Mouse (Mus musculus): Measurements from ENCODE around the gene Phactr2. TPM values are rescaled to one million over a fixed set of nuclear protein-coding genes. Genes with fewer than 3 reads are reported as not detected.

Gene Phactr2
- polyA plus RNA-seq, 2 experiments: 1.5 to 3.5 TPM

GRCm38 (mm10) chr10:13171461-13171860 is 302.8 kb downstream of the Phactr2 start:
- no peaks in the 10 kb centered on the region for H3K36me3 ChIP-seq (replicated peaks; ENCODE audit: control insufficient read depth, insufficient read depth, low read depth)
- ATAC-seq (ENCODE audit: insufficient read depth) (no peak), DNase-seq (ENCODE audit: low read depth in 3 of 3, low spot score in 3 of 3) (no peak)
- TF ChIP-seq CTCF (IDR thresholded peaks at IDR 0.05; ENCODE audit: low read depth) (no peak), EP300 (IDR thresholded peaks at IDR 0.05; ENCODE audit: low read depth) (no peak)
- no peak overlapping the region for H3K4me2 ChIP-seq (ENCODE audit: low read depth)
- no peak overlapping the region for H3K27ac ChIP-seq
- WGBS (ENCODE audit: insufficient replicate concordance): 30% methylated on average over 2 of the region's 2 CpGs
- no peaks in the 10 kb centered on the region for H3K9me3 ChIP-seq (ENCODE audit: control insufficient read depth, low read length)
- H3K9ac ChIP-seq (replicated peaks): no peak overlapping the region
- 0 out of 4 replicates have a peak, but pooled peaks cover 0 to 6% of the 10 kb centered on the region in 2 experiments for H3K4me1 ChIP-seq (replicated peaks; ENCODE audit: control insufficient read depth in 2 of 2, insufficient read depth in 2 of 2, low read length in 1 of 2)
- H3K4me3 ChIP-seq (ENCODE audit: insufficient read depth in 1 of 2, low read depth in 2 of 2, low read length in 2 of 2): no peak overlapping the region
- H3K27me3 ChIP-seq (ENCODE audit: control insufficient read depth, insufficient read depth, low read length): no peaks in the 10 kb centered on the region

- no peak for ATAC-seq (ENCODE audit: insufficient read depth)
- H3K27ac ChIP-seq: no peak overlapping the region
Measured at GRCm38 (mm10) chr10:13170739-13171448, 303.3 kb downstream of the Phactr2 start.

GRCm38 (mm10) chr10:13168461-13168860 is 305.8 kb downstream of the Phactr2 start:
- no peaks in the 10 kb centered on the region for H3K27me3 ChIP-seq (ENCODE audit: control insufficient read depth, insufficient read depth, low read length)
- H3K9ac ChIP-seq (replicated peaks): no peak overlapping the region
- TF ChIP-seq CTCF (IDR thresholded peaks at IDR 0.05; ENCODE audit: low read depth) (no peak), EP300 (IDR thresholded peaks at IDR 0.05; ENCODE audit: low read depth) (no peak)
- no peak overlapping the region for H3K4me3 ChIP-seq (ENCODE audit: insufficient read depth in 1 of 2, low read depth in 2 of 2, low read length in 2 of 2)
- 65% methylated on average over 5 of the region's 5 CpGs for WGBS (ENCODE audit: insufficient replicate concordance)
- H3K9me3 ChIP-seq (ENCODE audit: control insufficient read depth, low read length): no peaks in the 10 kb centered on the region
- H3K4me1 ChIP-seq (replicated peaks; ENCODE audit: control insufficient read depth in 2 of 2, insufficient read depth in 2 of 2, low read length in 1 of 2): 0 out of 4 replicates have a peak, but pooled peaks cover 0 to 6% of the 10 kb centered on the region in 2 experiments
- no peaks in the 10 kb centered on the region for H3K36me3 ChIP-seq (replicated peaks; ENCODE audit: control insufficient read depth, insufficient read depth, low read depth)
- no peak overlapping the region for H3K27ac ChIP-seq
- no peak for ATAC-seq (ENCODE audit: insufficient read depth)
- no peak overlapping the region for H3K4me2 ChIP-seq (ENCODE audit: low read depth)
- no peak for DNase-seq (ENCODE audit: low read depth in 3 of 3, low spot score in 3 of 3)

More at GRCm38 (mm10) chr10:13170739-13171448, 303.3 kb downstream of the Phactr2 start:
- no peaks in the 10 kb centered on the region for H3K27me3 ChIP-seq (ENCODE audit: control insufficient read depth, insufficient read depth, low read length)
- DNase-seq (ENCODE audit: low read depth in 3 of 3, low spot score in 3 of 3): no peak
- no peaks in the 10 kb centered on the region for H3K36me3 ChIP-seq (replicated peaks; ENCODE audit: control insufficient read depth, insufficient read depth, low read depth)
- TF ChIP-seq EP300 (IDR thresholded peaks at IDR 0.05; ENCODE audit: low read depth) (no peak), CTCF (IDR thresholded peaks at IDR 0.05; ENCODE audit: low read depth) (no peak)
- H3K9me3 ChIP-seq (ENCODE audit: control insufficient read depth, low read length): no peaks in the 10 kb centered on the region
- no peak overlapping the region for H3K4me2 ChIP-seq (ENCODE audit: low read depth)
- no peak overlapping the region for H3K4me3 ChIP-seq (ENCODE audit: insufficient read depth in 1 of 2, low read depth in 2 of 2, low read length in 2 of 2)
- H3K4me1 ChIP-seq (replicated peaks; ENCODE audit: control insufficient read depth in 2 of 2, insufficient read depth in 2 of 2, low read length in 1 of 2): 0 out of 4 replicates have a peak, but pooled peaks cover 0 to 6% of the 10 kb centered on the region in 2 experiments
- WGBS (ENCODE audit: insufficient replicate concordance): 37% methylated on average over 12 of the region's 12 CpGs
- no peak overlapping the region for H3K9ac ChIP-seq (replicated peaks)

- no peak overlapping the region for H3K4me2 ChIP-seq (ENCODE audit: low read depth)
- H3K9me3 ChIP-seq (ENCODE audit: control insufficient read depth, low read length): no peaks in the 10 kb centered on the region
- H3K36me3 ChIP-seq (replicated peaks; ENCODE audit: control insufficient read depth, insufficient read depth, low read depth): no peaks in the 10 kb centered on the region
- no peak overlapping the region for H3K27ac ChIP-seq
- DNase-seq (ENCODE audit: low read depth in 3 of 3, low spot score in 3 of 3) (no peak), ATAC-seq (ENCODE audit: insufficient read depth) (no peak)
- H3K4me1 ChIP-seq (replicated peaks; ENCODE audit: control insufficient read depth in 2 of 2, insufficient read depth in 2 of 2, low read length in 1 of 2): no peaks in the 10 kb centered on the region
- H3K9ac ChIP-seq (replicated peaks): no peak overlapping the region
- WGBS (ENCODE audit: insufficient replicate concordance): 30% methylated on average over 4 of the region's 4 CpGs
- TF ChIP-seq EP300 (IDR thresholded peaks at IDR 0.05; ENCODE audit: low read depth): peak; percentile 39; the same call in 1 of the 2 replicates
- no peak for TF ChIP-seq CTCF (IDR thresholded peaks at IDR 0.05; ENCODE audit: low read depth)
- no peaks in the 10 kb centered on the region for H3K27me3 ChIP-seq (ENCODE audit: control insufficient read depth, insufficient read depth, low read length)
- no peak overlapping the region for H3K4me3 ChIP-seq (ENCODE audit: insufficient read depth in 1 of 2, low read depth in 2 of 2, low read length in 2 of 2)
Measured at GRCm38 (mm10) chr10:13162031-13162430, 312.2 kb downstream of the Phactr2 start.

- no peak overlapping the region for H3K4me3 ChIP-seq (ENCODE audit: insufficient read depth in 1 of 2, low read depth in 2 of 2, low read length in 2 of 2)
- ATAC-seq (ENCODE audit: insufficient read depth) (no peak), DNase-seq (ENCODE audit: low read depth in 3 of 3, low spot score in 3 of 3) (no peak)
- H3K9me3 ChIP-seq (ENCODE audit: control insufficient read depth, low read length): no peaks in the 10 kb centered on the region
- H3K36me3 ChIP-seq (replicated peaks; ENCODE audit: control insufficient read depth, insufficient read depth, low read depth): no peaks in the 10 kb centered on the region
- TF ChIP-seq EP300 (IDR thresholded peaks at IDR 0.05; ENCODE audit: low read depth) (no peak), CTCF (IDR thresholded peaks at IDR 0.05; ENCODE audit: low read depth) (no peak)
- H3K27ac ChIP-seq: no peak overlapping the region
- WGBS (ENCODE audit: insufficient replicate concordance): 64% methylated on average over 4 of the region's 4 CpGs
- H3K4me2 ChIP-seq (ENCODE audit: low read depth): no peak overlapping the region
- no peaks in the 10 kb centered on the region for H3K27me3 ChIP-seq (ENCODE audit: control insufficient read depth, insufficient read depth, low read length)
- no peaks in the 10 kb centered on the region for H3K4me1 ChIP-seq (replicated peaks; ENCODE audit: control insufficient read depth in 2 of 2, insufficient read depth in 2 of 2, low read length in 1 of 2)
- no peak overlapping the region for H3K9ac ChIP-seq (replicated peaks)
Measured at GRCm38 (mm10) chr10:13160913-13161312, 313.3 kb downstream of the Phactr2 start.

Other genes starting within 250 kb of the Phactr2 start
- gene Fuca2, start 25.1 kb upstream of the Phactr2 start, polyA plus RNA-seq (2012; rRNA removed): 14.2 and 23.9 TPM in 2 replicates
- gene Fuca2, start 25.1 kb upstream of the Phactr2 start, polyA plus RNA-seq (2014; fragmentation: Nextera tagmentation; extraction: Ambion mirVana): 66.7 and 74.1 TPM in 2 replicates
- 2.4 and 4.0 TPM in 2 replicates for gene Adat2, start 78.5 kb upstream of the Phactr2 start, polyA plus RNA-seq (2012; rRNA removed)
- gene Adat2, start 78.5 kb upstream of the Phactr2 start, polyA plus RNA-seq (2014; fragmentation: Nextera tagmentation; extraction: Ambion mirVana): 2.7 and 3.4 TPM in 2 replicates
- 5.2 and 7.5 TPM in 2 replicates for gene Pex3, start 78.7 kb upstream of the Phactr2 start, polyA plus RNA-seq (2012; rRNA removed)
- gene Pex3, start 78.7 kb upstream of the Phactr2 start, polyA plus RNA-seq (2014; fragmentation: Nextera tagmentation; extraction: Ambion mirVana): 10.6 and 13.8 TPM in 2 replicates

Measured in liver, embryonic 14.5 days (tissue).